Mouse (Mus musculus) thymus, postnatal 14 days (tissue): ENCODE data around the gene Eef2kmt.

ENCODE experiments used
- DNase-seq: peaks from one replicate; pipeline ENCODE4 v3.0.0; 2021

The Eef2kmt gene

DNA sequence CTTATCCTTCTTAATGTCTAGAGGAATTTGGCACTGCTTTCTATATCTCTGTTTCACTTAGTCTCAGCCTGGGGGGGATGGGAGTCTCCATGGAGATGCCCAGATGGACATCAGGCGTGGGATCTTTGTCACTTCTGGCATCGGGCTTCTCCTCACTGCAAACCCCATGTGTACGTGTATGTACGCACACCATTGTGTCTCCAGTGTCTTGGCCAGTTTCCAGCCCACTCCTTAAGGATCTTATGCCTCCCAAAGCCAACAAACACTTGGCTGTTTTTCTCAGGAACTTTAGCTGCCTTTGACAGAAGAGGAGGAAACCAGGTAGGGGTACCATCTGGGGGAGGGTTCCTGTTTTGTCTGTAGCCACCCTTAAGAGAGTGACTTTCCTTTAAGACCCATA, 34.4 kb downstream of the Eef2kmt start:
- DNase-seq: no peak

DNA sequence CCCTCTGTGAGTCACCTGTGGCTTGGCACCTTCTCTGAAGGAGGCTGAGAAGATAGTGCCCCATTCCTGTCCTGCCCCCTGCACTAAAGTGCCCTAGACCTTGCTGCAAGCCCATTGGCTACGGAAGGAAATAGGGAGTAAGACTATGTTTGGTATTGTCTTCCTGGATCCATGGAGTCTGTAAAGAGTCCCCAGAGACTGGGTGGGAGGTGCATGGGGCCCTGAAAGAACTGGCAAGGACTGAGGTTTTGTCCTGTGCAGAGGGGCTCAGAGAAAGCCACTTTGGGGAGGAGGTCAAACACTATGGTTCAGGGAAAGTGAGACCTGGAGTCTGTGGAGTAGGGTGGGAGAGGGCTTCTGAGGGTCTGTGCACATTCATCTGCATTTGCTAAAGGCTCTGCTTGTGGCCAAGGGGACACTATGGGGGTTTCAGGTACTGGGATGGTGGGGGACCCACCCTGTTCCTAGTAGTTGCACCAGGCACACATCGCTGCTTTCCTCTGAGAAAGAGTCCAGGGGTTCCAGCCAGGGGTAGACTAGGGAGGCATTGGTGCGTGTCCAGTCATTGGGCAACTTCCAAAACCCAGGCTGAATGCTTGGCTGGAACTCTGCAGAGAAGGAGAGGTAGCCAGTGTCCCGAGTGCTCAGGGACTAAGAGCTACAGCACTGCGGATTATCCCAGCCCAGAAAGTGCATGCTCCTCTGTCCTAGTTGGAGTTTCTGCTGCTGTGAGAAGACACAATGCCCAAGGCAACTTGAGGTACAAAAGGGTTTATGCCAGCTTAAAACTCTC, 38.2 kb downstream of the Eef2kmt start:
- no peak for DNase-seq

DNA sequence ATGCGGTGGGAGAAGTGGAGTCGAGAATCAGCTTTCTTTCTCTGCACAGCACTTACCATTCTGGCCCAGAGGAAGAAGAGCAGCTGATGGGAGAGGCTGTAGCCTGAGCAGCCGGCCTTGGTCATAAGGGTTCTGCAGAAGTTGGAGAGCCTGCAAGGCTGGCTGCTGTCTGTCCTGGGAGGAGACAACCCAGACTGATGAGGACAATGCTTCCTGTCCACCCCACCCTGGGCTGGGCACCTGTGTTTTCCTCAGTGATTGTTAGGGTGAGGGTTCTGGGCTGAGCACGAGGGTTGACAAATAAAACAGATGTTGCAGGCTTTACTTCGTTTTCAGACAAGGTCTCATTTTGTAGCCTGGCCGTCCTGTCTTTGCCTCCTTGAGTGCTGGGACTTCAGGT, 39.1 kb downstream of the Eef2kmt start:
- no peak for DNase-seq

DNA sequence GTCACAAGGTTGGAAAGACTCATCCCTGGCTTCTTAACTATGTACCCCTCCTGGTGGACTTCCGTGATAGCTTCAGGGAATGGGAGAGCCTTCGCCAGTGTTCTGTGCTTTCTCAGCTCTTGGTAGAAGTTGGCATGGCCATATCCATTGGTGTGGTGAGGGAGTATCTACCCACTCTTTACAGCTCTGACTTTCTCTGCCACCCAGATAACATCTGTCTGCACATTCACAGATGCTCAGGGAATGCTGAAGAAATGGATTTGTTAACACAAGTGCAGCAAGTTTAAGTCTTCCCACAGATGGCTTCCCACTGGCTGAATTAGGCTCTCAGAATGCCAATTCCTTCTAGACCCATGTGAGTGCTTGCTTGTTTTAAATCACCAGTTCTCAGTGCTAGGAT, 41.7 kb downstream of the Eef2kmt start:
- DNase-seq: no peak

DNA sequence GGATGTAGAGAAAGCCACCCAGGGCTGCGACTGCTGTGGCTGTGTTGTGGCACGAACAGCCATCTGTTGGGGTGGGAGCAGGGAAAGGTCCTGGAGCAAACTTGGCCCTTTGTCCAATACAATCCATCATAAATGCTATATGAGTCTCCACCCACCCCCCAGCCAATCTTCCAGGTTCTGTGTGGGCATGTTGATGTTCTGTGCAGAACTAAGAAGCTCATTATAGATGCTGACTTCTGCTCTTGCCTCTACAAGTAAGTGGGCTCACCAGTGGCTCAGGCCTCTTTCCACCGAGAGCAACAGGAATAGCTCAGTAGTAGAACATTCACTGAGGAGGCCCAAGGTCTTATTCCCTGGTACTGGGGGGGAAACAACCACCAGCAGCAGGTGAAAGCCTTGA, 43.6 kb downstream of the Eef2kmt start:
- DNase-seq: no peak

DNA sequence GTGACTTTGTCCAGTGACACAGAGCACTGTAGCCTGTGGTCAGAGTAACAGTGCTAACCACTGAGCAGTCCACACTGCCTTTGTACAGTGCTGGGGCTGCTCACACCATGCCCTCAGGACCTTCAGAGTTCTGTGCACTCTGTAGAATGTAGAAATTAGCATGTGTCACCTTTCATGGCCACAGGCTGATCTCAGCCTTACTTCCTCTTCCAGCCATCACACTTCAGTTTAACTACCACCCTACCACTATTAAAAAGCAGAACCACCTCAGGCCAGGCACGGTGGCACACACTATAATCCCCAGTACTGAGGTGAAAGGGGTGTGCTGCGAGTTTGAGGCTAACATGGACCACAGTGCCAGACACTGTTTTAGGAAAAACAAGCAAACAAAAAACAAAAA, 45.4 kb downstream of the Eef2kmt start:
- no peak for DNase-seq

DNA sequence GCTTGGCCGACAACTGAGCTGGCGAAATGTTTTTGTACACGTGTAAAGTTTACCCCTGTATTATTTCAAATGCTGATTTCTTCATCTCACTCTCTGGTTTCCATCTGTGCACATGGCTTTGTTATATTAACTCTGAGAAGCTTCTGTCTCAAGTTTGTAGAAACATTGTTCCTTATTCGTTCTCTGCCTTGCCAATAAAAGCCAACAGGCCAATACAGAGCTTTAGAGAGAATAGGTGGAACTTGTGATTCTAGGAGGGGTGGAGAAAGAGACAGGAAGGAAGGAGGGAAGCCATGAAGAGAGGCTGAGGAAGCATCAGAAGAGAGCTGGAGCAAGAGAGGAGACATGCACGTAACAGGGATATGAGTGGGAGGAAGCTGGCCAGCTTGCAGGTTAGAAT, 49.7 kb downstream of the Eef2kmt start:
- no peak for DNase-seq

DNA sequence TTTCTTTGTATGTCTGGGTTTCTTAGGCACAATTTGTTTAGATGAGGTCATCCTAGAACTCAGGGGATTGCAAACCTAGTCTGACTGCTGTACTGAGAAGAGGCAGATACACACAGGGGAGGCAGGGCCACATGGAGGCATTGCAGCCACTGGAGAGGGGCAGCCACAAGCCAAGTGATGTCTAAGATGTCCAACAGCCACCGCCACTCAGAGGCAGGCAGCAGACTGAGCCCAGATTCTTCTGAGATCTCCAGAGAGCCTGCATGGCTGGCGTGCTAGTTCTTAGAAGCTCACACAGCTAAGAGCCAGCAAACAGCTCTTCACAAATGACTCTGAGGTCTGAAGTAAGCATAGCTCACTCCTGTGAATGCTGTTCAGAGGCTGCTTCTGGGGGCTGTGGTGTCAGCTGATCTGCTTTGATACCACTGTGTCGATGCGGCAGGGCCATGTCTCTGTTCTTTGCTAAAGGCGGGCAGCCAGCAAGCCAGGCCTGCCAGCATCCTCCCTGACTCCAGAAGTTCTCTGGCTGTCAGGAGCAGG, 50.3 kb downstream of the Eef2kmt start:
- DNase-seq: no peak

DNA sequence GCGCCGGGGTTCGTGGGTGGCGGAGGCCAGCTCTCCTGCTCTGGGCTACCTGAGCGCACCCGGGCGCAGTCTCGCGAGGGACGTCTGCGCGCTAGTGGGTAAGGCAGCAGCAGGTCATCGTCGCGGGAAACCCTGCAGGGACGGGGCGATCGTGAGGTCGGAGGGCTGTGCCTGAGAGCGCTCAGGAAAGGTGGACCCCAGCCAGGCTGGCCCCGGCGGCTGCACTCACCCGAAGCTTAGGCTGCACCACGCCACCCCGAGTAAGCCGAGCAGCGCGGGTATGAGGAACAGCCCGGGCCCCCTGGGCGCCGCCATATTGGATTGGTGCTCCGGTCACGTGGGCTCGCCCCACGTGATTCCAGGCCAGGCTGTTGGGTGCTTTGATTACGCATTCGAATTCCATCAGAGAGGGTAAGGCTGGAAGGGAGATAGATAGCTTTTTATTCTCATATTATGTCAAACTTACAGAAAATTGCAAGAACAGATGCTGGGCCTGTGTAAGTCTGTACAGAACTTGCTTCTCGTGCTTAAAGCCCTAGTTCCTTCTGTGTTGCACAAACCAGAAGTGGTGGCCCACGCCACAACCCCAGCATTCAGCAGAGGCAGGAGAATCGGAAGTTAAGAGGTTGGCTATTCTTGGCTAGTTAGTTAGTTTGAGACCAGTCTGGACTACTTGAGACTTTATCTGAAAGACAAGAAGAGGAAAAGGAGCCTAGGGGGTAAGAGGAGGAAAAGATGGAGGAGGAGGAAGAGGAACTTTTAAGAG, 51.9 kb downstream of the Eef2kmt start, which contains the start of gene Nagpa:
TSS of gene Nagpa (minus strand) at position 345 of the 766 bp plus-strand sequence.
- DNase-seq: peak; percentile 80

DNA sequence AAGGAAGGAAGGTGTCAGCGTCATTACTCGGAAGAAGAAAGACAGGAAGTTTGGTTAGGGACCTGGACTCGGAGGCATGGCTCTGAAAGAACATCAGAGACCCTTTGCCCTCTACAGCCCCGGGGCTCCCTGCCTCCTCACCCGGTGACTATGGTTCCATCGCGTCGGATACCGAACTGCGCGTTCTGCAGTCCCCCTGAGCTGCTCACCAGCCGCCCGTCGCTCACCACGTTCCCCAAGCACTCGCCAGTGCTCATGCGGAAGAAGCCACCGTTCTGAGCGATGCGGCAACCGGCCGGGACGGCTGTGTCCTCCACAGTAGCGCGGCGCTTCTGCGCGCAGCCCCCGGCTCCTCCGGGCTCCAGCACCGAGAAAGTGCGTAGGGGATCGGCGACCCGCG, 52.6 kb downstream of the Eef2kmt start:
- DNase-seq: peak; percentile 48

DNA sequence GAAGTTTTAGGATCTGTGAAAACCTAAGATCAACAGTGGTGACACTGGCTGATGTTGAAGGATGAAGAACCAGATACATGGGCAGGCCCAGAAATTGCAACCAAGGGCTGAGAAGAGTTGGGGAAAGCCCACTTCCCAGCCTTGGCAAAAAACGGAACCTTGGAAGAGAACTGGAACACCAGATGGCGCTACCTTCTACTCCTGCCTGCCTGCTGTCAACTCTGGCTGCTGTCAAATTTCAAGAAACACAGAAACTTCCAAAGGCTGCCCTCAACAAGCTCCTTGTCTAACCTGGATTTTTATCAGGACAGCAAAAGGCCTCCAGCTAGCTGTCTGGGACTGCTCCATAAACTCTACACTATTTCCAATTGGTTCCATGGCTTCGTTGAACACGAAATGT, 53.1 kb downstream of the Eef2kmt start:
- DNase-seq: peak; percentile 53

DNA sequence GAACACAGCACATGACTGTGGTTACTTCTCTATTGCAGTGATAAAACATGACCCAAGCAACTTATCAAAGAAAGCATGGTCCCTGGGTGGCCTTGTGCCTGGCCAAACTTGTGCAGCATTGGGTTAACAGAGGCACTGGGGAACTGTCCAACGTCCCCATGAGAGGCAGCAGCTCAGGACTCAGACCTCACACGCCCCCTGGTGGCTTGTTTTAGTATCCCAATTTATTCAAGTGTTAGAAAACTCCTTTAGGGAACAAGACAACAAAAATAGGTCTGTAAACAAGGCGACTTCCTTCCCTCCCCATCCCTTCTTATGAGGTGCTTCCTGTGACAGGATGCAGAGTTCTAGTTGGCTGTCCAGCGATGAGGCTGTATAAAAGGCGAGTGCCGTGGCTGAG, 60.7 kb downstream of the Eef2kmt start:
- DNase-seq: peak; percentile 54
